Mouse (Mus musculus) liver, embryonic 14.5 days (tissue): Measurements from ENCODE around the gene 4930426L09Rik. TPM values are rescaled to one million over a fixed set of nuclear protein-coding genes. Genes with fewer than 3 reads are reported as not detected.

Experiments
- ATAC-seq: fragments of 200-750 bp; cut with Nextera tagmentation; 2 replicates; pipeline ENCODE4 v1.8.0; 2017; ENCODE audit warnings: moderate number of reproducible peaks, mild to moderate bottlenecking, moderate library complexity; ENCODE audit not compliant: insufficient read depth
- DNase-seq, 3 experiments: peaks; one replicate each; pipeline ENCODE4 v3.0.0-alpha.2; 2012 to 2013; ENCODE audit warnings: low read depth in 3 of 3, low spot score in 3 of 3
- H3K27ac ChIP-seq: fragments of 300-500 bp; sonication (generic); 2 replicates; pipeline ENCODE4 v1.5.1; 2014; ENCODE audit warnings: moderate library complexity, mild to moderate bottlenecking, control low read depth, inconsistent platforms
- H3K27me3 ChIP-seq: fragments of 300-500 bp; sonication (generic); 2 replicates; pipeline ENCODE4 v1.6.1; 2014; ENCODE audit warnings: mild to moderate bottlenecking, low read length, moderate library complexity; ENCODE audit not compliant: control insufficient read depth, insufficient read depth
- H3K36me3 ChIP-seq: fragments of 300-500 bp; sonication (generic); replicated peaks from 2 replicates; pipeline ENCODE4 v1.6.1; 2014; ENCODE audit warnings: low read depth; ENCODE audit not compliant: control insufficient read depth, insufficient read depth
- H3K4me1 ChIP-seq, 2 experiments: fragments of 200-500 bp in 1 of 2; fragments of 300-500 bp in 1 of 2; sonication (generic) in 1 of 2; replicated peaks; 2 replicates each; pipeline ENCODE4 v1.6.1; 2012 to 2014; ENCODE audit warnings: antibody characterized with exemption in 1 of 2, inconsistent platforms in 1 of 2, low read length in 1 of 2; ENCODE audit not compliant: control insufficient read depth in 2 of 2, insufficient read depth in 2 of 2
- H3K4me2 ChIP-seq: fragments of 300-500 bp; sonication (generic); 2 replicates; pipeline ENCODE4 v1.6.1; 2014; ENCODE audit warnings: low read depth, mild to moderate bottlenecking, control low read depth, moderate library complexity
- H3K4me3 ChIP-seq, 2 experiments: fragments of 200-500 bp in 1 of 2; fragments of 300-500 bp in 1 of 2; sonication (generic) in 1 of 2; 2 replicates each; pipeline ENCODE4 v1.5.1; 2012 to 2014; ENCODE audit warnings: low read depth in 2 of 2, low read length in 2 of 2, mild to moderate bottlenecking in 2 of 2, control low read depth in 1 of 2, inconsistent platforms in 1 of 2, moderate library complexity in 1 of 2; ENCODE audit not compliant: insufficient read depth in 1 of 2
- H3K9ac ChIP-seq: fragments of 300-500 bp; sonication (generic); replicated peaks from 2 replicates; pipeline ENCODE4 v1.6.1; 2014; ENCODE audit warnings: mild to moderate bottlenecking, control low read depth, moderate library complexity
- H3K9me3 ChIP-seq: fragments of 300-500 bp; sonication (generic); 2 replicates; pipeline ENCODE4 v1.6.1; 2016; ENCODE audit warnings: low read length, mixed read lengths; ENCODE audit not compliant: control insufficient read depth
- CTCF ChIP-seq: IDR thresholded peaks from 2 replicates; pipeline ENCODE4 v1.5.1; 2016; ENCODE audit warnings: antibody characterized with exemption, low read depth, control low read depth
- EP300 ChIP-seq: IDR thresholded peaks from 2 replicates; pipeline ENCODE4 v1.6.1; 2016; ENCODE audit warnings: antibody characterized with exemption, low read depth
- WGBS: fragments of 180-500 bp; shearing (Covaris S2); extraction: QIAGEN DNeasy Blood & Tissue Kit; methylation state at CpG from one replicate; pipeline ENCODE4 v1.1.7; 2014; ENCODE audit not compliant: insufficient replicate concordance; 5-methylcytosine and 5-hydroxymethylcytosine counted together
- polyA plus RNA-seq, 2 experiments: library from polyadenylated mRNA; depleted of rRNA in 1 of 2; stranded (reverse) in 1 of 2; unstranded in 1 of 2; fragments of >200 nt; fragmentation: Nextera tagmentation in 1 of 2; extraction: Ambion mirVana in 1 of 2; gene quantifications; 2 replicates each; pipeline versions ENCODE4 v1.2.1 to v1.2.3; 2012 to 2014

4930426L09Rik gene
- polyA plus RNA-seq, 2 experiments: 0.22 to 0.28 TPM

- DNase-seq: no peak
- WGBS: 54% methylated on average over 4 of the region's 4 CpGs
- H3K4me3 ChIP-seq: no peak overlapping the region
- no peak overlapping the region for H3K4me2 ChIP-seq
- TF ChIP-seq EP300: no peak
- no peak for TF ChIP-seq CTCF
- H3K9me3 ChIP-seq: no peaks in the 10 kb centered on the region
- no peak overlapping the region for H3K9ac ChIP-seq
- no peak overlapping the region for H3K27ac ChIP-seq
- no peaks in the 10 kb centered on the region; a peak in 1 of 4 replicates for H3K4me1 ChIP-seq
- ATAC-seq: no peak
- H3K27me3 ChIP-seq: no peaks in the 10 kb centered on the region
- H3K36me3 ChIP-seq: no peaks in the 10 kb centered on the region
These were observed 39.9 kb downstream of the 4930426L09Rik start for GRCm38 (mm10) chr2:19037907-19038570.

GRCm38 (mm10) chr2:19048225-19048624 lies 50.1 kb downstream of the 4930426L09Rik start:
- Histone ChIP-seq H3K9ac (no peak overlapping the region), H3K27me3 (no peaks in the 10 kb centered on the region), H3K4me2 (no peak overlapping the region), H3K27ac (no peak overlapping the region), H3K36me3 (no peaks in the 10 kb centered on the region), H3K4me1 (no peaks in the 10 kb centered on the region), H3K9me3 (no peaks in the 10 kb centered on the region), H3K4me3 (no peak overlapping the region)
- ATAC-seq (no peak), DNase-seq (no peak)
- no peak for TF ChIP-seq EP300
- TF ChIP-seq CTCF: no peak
- 42% methylated on average over 1 of the region's 1 CpGs for WGBS

GRCm38 (mm10) chr2:19049341-19049740 lies 51.2 kb downstream of the 4930426L09Rik start:
- H3K27ac ChIP-seq: no peak overlapping the region
- no peak overlapping the region for H3K4me2 ChIP-seq
- H3K9me3 ChIP-seq: no peaks in the 10 kb centered on the region
- no peak overlapping the region for H3K9ac ChIP-seq
- DNase-seq: no peak
- no peaks in the 10 kb centered on the region for H3K4me1 ChIP-seq
- ATAC-seq: no peak
- WGBS: 55% methylated on average over 1 of the region's 1 CpGs
- H3K36me3 ChIP-seq: no peaks in the 10 kb centered on the region
- H3K27me3 ChIP-seq: no peaks in the 10 kb centered on the region
- H3K4me3 ChIP-seq: no peak overlapping the region
- TF ChIP-seq CTCF: no peak
- no peak for TF ChIP-seq EP300

Other genes with a start within 250 kb of the 4930426L09Rik start
- 10.7 and 16.6 TPM in 2 replicates for gene Pip4k2a, start 217 bp upstream of the 4930426L09Rik start, polyA plus RNA-seq (2012; rRNA removed)
- gene Pip4k2a, start 217 bp upstream of the 4930426L09Rik start, polyA plus RNA-seq (2014; fragmentation: Nextera tagmentation; extraction: Ambion mirVana): 15.2 and 17.4 TPM in 2 replicates
- gene Armc3, start 201.0 kb downstream of the 4930426L09Rik start, polyA plus RNA-seq (2012; rRNA removed): 0.02 and 0.04 TPM in 2 replicates
- gene Armc3, start 201.0 kb downstream of the 4930426L09Rik start, polyA plus RNA-seq (2014; fragmentation: Nextera tagmentation; extraction: Ambion mirVana): 0.06 TPM in 1 of 2 replicates, not detected in the other